Mouse (Mus musculus) left cerebral cortex, adult 9 months (tissue): Measurements from ENCODE around the gene Sorbs1.

Experiments used
- DNase-seq, 2 experiments: peaks; one replicate each; pipeline ENCODE4 v3.0.0; 2022; ENCODE audit warnings: low spot score in 2 of 2

Gene Sorbs1

GRCm38 (mm10) chr19:40372679-40373078, 140.9 kb downstream of the Sorbs1 start:
- no peak for DNase-seq

- no peak for DNase-seq
Measured at GRCm38 (mm10) chr19:40371866-40372265, 141.7 kb downstream of the Sorbs1 start.

GRCm38 (mm10) chr19:40369852-40370811, 143.4 kb downstream of the Sorbs1 start:
- no peak for DNase-seq

GRCm38 (mm10) chr19:40368517-40368916, 145.1 kb downstream of the Sorbs1 start:
- no peak for DNase-seq

GRCm38 (mm10) chr19:40366163-40366941, 147.2 kb downstream of the Sorbs1 start:
- DNase-seq = peak in 1 of 2 experiments; percentile 50

- no peak for DNase-seq
Measured at GRCm38 (mm10) chr19:40365137-40365536, 148.4 kb downstream of the Sorbs1 start.

GRCm38 (mm10) chr19:40363447-40363846, 150.1 kb downstream of the Sorbs1 start:
- no peak for DNase-seq

- DNase-seq = no peak
Measured at GRCm38 (mm10) chr19:40362203-40362865, 151.2 kb downstream of the Sorbs1 start.

GRCm38 (mm10) chr19:40359712-40360394, 153.7 kb downstream of the Sorbs1 start:
- DNase-seq = no peak

- no peak for DNase-seq
Measured at GRCm38 (mm10) chr19:40356536-40357522, 156.8 kb downstream of the Sorbs1 start.

- no peak for DNase-seq
Measured at GRCm38 (mm10) chr19:40355075-40355474, 158.5 kb downstream of the Sorbs1 start.

GRCm38 (mm10) chr19:40352006-40352405, 161.6 kb downstream of the Sorbs1 start:
- no peak for DNase-seq

- DNase-seq = no peak
Measured at GRCm38 (mm10) chr19:40350835-40351234, 162.7 kb downstream of the Sorbs1 start.

GRCm38 (mm10) chr19:40349713-40350671, 163.6 kb downstream of the Sorbs1 start:
- DNase-seq = no peak

GRCm38 (mm10) chr19:40349281-40349680, 164.3 kb downstream of the Sorbs1 start:
- no peak for DNase-seq

GRCm38 (mm10) chr19:40348652-40349051, 164.9 kb downstream of the Sorbs1 start:
- DNase-seq = no peak

GRCm38 (mm10) chr19:40348175-40348574, 165.4 kb downstream of the Sorbs1 start:
- DNase-seq = no peak

- no peak for DNase-seq
Measured at GRCm38 (mm10) chr19:40346908-40347307, 166.7 kb downstream of the Sorbs1 start.

GRCm38 (mm10) chr19:40346232-40346844, 167.2 kb downstream of the Sorbs1 start:
- DNase-seq = no peak
